8 mouse cellular contexts compared by ENCODE assay signal in the genomic region with DNA sequence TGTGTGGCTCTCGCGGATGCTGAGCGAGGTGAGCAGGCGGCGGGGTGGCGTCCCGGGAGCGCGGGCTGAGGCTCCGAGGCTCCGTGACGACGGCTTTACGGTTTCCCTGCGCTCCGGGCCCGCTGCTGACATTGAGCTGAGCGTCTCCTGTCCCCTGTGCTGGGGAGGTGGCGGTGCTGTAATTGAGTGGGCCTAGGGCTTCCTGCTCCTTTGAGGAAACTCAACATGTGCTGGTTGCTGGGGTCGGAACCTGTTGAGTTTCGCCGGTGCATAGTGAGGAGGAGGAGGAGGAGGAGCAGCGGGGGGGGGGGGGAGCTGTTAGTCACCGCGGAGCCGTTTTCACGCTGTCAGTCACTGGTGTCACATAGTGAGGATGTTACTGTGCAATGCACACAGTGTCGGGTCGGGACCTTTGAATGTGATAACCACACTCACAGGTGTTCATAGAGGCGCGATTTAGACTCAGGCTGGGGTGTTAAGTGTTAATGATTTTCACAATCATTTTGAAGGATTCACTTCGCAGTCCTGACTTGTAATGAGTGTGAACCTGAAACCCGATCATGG. TPM values are rescaled to one million over a fixed set of nuclear protein-coding genes. Genes with fewer than 3 reads are reported as not detected.
A peak's percentile ranks its signal among the peaks of the same experiment; 100 is the strongest.
DNase-seq lines count a peak whose midpoint lies in the region; ATAC-seq lines count a peak whose summit lies in the region.

No protein-coding gene starts in this region.

- H3K4me1 ChIP-seq in kidney, embryonic 16.5 days (ENCODE audit: insufficient read depth, low read length): peaks cover 23% of the 10 kb centered on the region
- peaks cover 6% of the 10 kb centered on the region; the same call in 1 of the 2 replicates for H3K4me1 ChIP-seq in brown adipose tissue, adult 24 weeks (ENCODE audit: control insufficient read depth, insufficient read depth, insufficient read length, low read length)
- H3K4me1 ChIP-seq in hindbrain, embryonic 16.5 days (ENCODE audit: control insufficient read depth, insufficient read depth, low read depth, low read length): peaks cover 15% of the 10 kb centered on the region
- H3K4me1 ChIP-seq in midbrain, embryonic 16.5 days (ENCODE audit: control insufficient read depth, insufficient read depth, low read length): peaks cover 14% of the 10 kb centered on the region

- H3K9ac ChIP-seq in kidney, embryonic 16.5 days (replicated peaks; ENCODE audit: low read length): peak overlapping the region; percentile 83
- peak overlapping the region; percentile 85 for H3K9ac ChIP-seq in hindbrain, embryonic 16.5 days (ENCODE audit: low read depth, low read length)
- peak overlapping the region; percentile 83 for H3K9ac ChIP-seq in midbrain, embryonic 16.5 days (ENCODE audit: low read depth, low read length)

- no peaks in the 10 kb centered on the region for H3K27me3 ChIP-seq in kidney, embryonic 16.5 days (ENCODE audit: insufficient read depth, low read length)
- no peaks in the 10 kb centered on the region for H3K27me3 ChIP-seq in hindbrain, embryonic 16.5 days (replicated peaks; ENCODE audit: control insufficient read depth, insufficient read depth, low read length)
- no peaks in the 10 kb centered on the region for H3K27me3 ChIP-seq in midbrain, embryonic 16.5 days (ENCODE audit: control insufficient read depth, insufficient read depth, low read depth, low read length)

- peak overlapping the region; percentile 96 for H3K4me3 ChIP-seq in kidney, embryonic 16.5 days (ENCODE audit: low read length)
- peak overlapping the region; percentile 97 for H3K4me3 ChIP-seq in brown adipose tissue, adult 24 weeks (ENCODE audit: insufficient read depth, low read depth, low read length)
- H3K4me3 ChIP-seq in hindbrain, embryonic 16.5 days (ENCODE audit: low read length): peak overlapping the region; percentile 99
- peak overlapping the region; percentile 97 for H3K4me3 ChIP-seq in midbrain, embryonic 16.5 days (ENCODE audit: low read depth, low read length)

- 1% methylated on average over 33 of the region's 33 CpGs for WGBS in kidney, embryonic 16.5 days
- WGBS in hindbrain, embryonic 16.5 days: 1% methylated on average over 32 of the region's 33 CpGs
- WGBS in midbrain, embryonic 16.5 days: 2% methylated on average over 32 of the region's 33 CpGs

- peak overlapping the region; percentile 70 for H3K4me2 ChIP-seq in kidney, embryonic 16.5 days (replicated peaks; ENCODE audit: low read depth, low read length)
- H3K4me2 ChIP-seq in hindbrain, embryonic 16.5 days (ENCODE audit: low read length): peak overlapping the region; percentile 84
- H3K4me2 ChIP-seq in midbrain, embryonic 16.5 days (ENCODE audit: low read length): peak overlapping the region; percentile 71

- peak; percentile 56; the same call in 1 of the 2 replicates for ATAC-seq in kidney, embryonic 16.5 days (ENCODE audit: low FRiP score, low TSS enrichment)
- ATAC-seq in hindbrain, embryonic 16.5 days: peak; percentile 77
- ATAC-seq in midbrain, embryonic 16.5 days: peak; percentile 70

- peaks cover 28% of the 10 kb centered on the region for H3K36me3 ChIP-seq in kidney, embryonic 16.5 days (ENCODE audit: insufficient read depth, low read length)
- H3K36me3 ChIP-seq in hindbrain, embryonic 16.5 days (ENCODE audit: control insufficient read depth, insufficient read depth, low read length): peaks cover 27% of the 10 kb centered on the region
- H3K36me3 ChIP-seq in midbrain, embryonic 16.5 days (ENCODE audit: control insufficient read depth, insufficient read depth, low read length): peaks cover 27% of the 10 kb centered on the region

- H3K9me3 ChIP-seq in kidney, embryonic 16.5 days (ENCODE audit: low read length): no peaks in the 10 kb centered on the region
- no peaks in the 10 kb centered on the region for H3K9me3 ChIP-seq in hindbrain, embryonic 16.5 days (ENCODE audit: control insufficient read depth, low read length)
- H3K9me3 ChIP-seq in midbrain, embryonic 16.5 days (replicated peaks; ENCODE audit: control insufficient read depth, low read length, poor library complexity, severe bottlenecking): no peaks in the 10 kb centered on the region

- H3K27ac ChIP-seq in kidney, embryonic 16.5 days (ENCODE audit: low read length): no peak overlapping the region
- H3K27ac ChIP-seq in brown adipose tissue, adult 24 weeks (replicated peaks; ENCODE audit: low read depth, low read length): peak overlapping the region; percentile 86
- peak overlapping the region; percentile 85; the same call in 1 of the 2 replicates for H3K27ac ChIP-seq in hindbrain, embryonic 16.5 days (ENCODE audit: low read depth, low read length)
- peak overlapping the region; percentile 89 for H3K27ac ChIP-seq in midbrain, embryonic 16.5 days (ENCODE audit: low read length)

- DNase-seq in kidney, adult 9 months: no peak
- DNase-seq in retina, postnatal 1 day: no peak
- no peak for DNase-seq in urinary bladder, postnatal 10 days (ENCODE audit: low spot score)
- no peak for DNase-seq in left cerebral cortex, adult 8-10 months (ENCODE audit: low spot score in 2 of 2)

RNA-seq across cellular contexts. Expression of a gene that starts 0.4 kb away (rescaled TPM):
- 36.7 and 37.8 TPM in 2 replicates for polyA plus RNA-seq in kidney, embryonic 16.5 days (2015; fragmentation: Nextera tagmentation; extraction: Ambion mirVana)
- polyA plus RNA-seq in brown adipose tissue, adult 24 weeks (2012; ENCODE audit: insufficient read depth, insufficient read length, missing spikeins): 9.5 and 9.8 TPM in 2 replicates
- 31.9 and 34.6 TPM in 2 replicates for polyA plus RNA-seq in hindbrain, embryonic 16.5 days (2015; fragmentation: Nextera tagmentation; extraction: Ambion mirVana)
- polyA plus RNA-seq in midbrain, embryonic 16.5 days (2015; fragmentation: Nextera tagmentation; extraction: Ambion mirVana): 37.0 and 37.2 TPM in 2 replicates
- 10 to 100 TPM; 43.8 to 51.8 (median 47.0) TPM for total RNA-seq in left cerebral cortex, adult 8-10 months (2022)

RNA-seq across cellular contexts. Expression of a gene that starts 16.3 kb away (rescaled TPM):
- polyA plus RNA-seq in kidney, embryonic 16.5 days (2015; fragmentation: Nextera tagmentation; extraction: Ambion mirVana): 44.8 and 47.0 TPM in 2 replicates
- polyA plus RNA-seq in brown adipose tissue, adult 24 weeks (2012; ENCODE audit: insufficient read depth, insufficient read length, missing spikeins): 8.3 and 14.3 TPM in 2 replicates
- polyA plus RNA-seq in hindbrain, embryonic 16.5 days (2015; fragmentation: Nextera tagmentation; extraction: Ambion mirVana): 58.3 and 60.8 TPM in 2 replicates
- 51.7 and 56.8 TPM in 2 replicates for polyA plus RNA-seq in midbrain, embryonic 16.5 days (2015; fragmentation: Nextera tagmentation; extraction: Ambion mirVana)
- 10 to 100 TPM; 25.8 to 27.9 (median 26.8) TPM for total RNA-seq in left cerebral cortex, adult 8-10 months (2022)

RNA-seq across cellular contexts. Expression of a gene that starts 16.4 kb away (rescaled TPM):
- polyA plus RNA-seq in kidney, embryonic 16.5 days (2015; fragmentation: Nextera tagmentation; extraction: Ambion mirVana): 36.8 TPM in 2 replicates
- 8.0 and 11.9 TPM in 2 replicates for polyA plus RNA-seq in brown adipose tissue, adult 24 weeks (2012; ENCODE audit: insufficient read depth, insufficient read length, missing spikeins)
- polyA plus RNA-seq in hindbrain, embryonic 16.5 days (2015; fragmentation: Nextera tagmentation; extraction: Ambion mirVana): 37.4 and 39.6 TPM in 2 replicates
- 41.8 and 45.6 TPM in 2 replicates for polyA plus RNA-seq in midbrain, embryonic 16.5 days (2015; fragmentation: Nextera tagmentation; extraction: Ambion mirVana)
- total RNA-seq in left cerebral cortex, adult 8-10 months (2022): 10 to 100 TPM; 23.0 to 32.2 (median 27.6) TPM

RNA-seq across cellular contexts. Expression of a gene that starts 29.3 kb away (rescaled TPM):
- 0.20 and 0.30 TPM in 2 replicates for polyA plus RNA-seq in kidney, embryonic 16.5 days (2015; fragmentation: Nextera tagmentation; extraction: Ambion mirVana)
- polyA plus RNA-seq in brown adipose tissue, adult 24 weeks (2012; ENCODE audit: insufficient read depth, insufficient read length, missing spikeins): not detected in 2 replicates
- 0.17 and 0.21 TPM in 2 replicates for polyA plus RNA-seq in hindbrain, embryonic 16.5 days (2015; fragmentation: Nextera tagmentation; extraction: Ambion mirVana)
- 0.17 and 0.29 TPM in 2 replicates for polyA plus RNA-seq in midbrain, embryonic 16.5 days (2015; fragmentation: Nextera tagmentation; extraction: Ambion mirVana)
- total RNA-seq in left cerebral cortex, adult 8-10 months (2022): under 1 TPM in 1 of 4 experiments, not detected in 3; 0.14 TPM

RNA-seq across cellular contexts. Expression of a gene that starts 50.0 kb away (rescaled TPM):
- 65.8 and 68.7 TPM in 2 replicates for polyA plus RNA-seq in kidney, embryonic 16.5 days (2015; fragmentation: Nextera tagmentation; extraction: Ambion mirVana)
- 23.8 and 30.1 TPM in 2 replicates for polyA plus RNA-seq in brown adipose tissue, adult 24 weeks (2012; ENCODE audit: insufficient read depth, insufficient read length, missing spikeins)
- polyA plus RNA-seq in hindbrain, embryonic 16.5 days (2015; fragmentation: Nextera tagmentation; extraction: Ambion mirVana): 35.6 and 35.9 TPM in 2 replicates
- polyA plus RNA-seq in midbrain, embryonic 16.5 days (2015; fragmentation: Nextera tagmentation; extraction: Ambion mirVana): 26.2 and 34.5 TPM in 2 replicates
- total RNA-seq in left cerebral cortex, adult 8-10 months (2022): 10 to 100 TPM; 33.8 to 43.3 (median 38.6) TPM
